Mouse (Mus musculus) ES-E14 (cell line): ENCODE results near the gene Ranbp9. TPM values are rescaled to one million over a fixed set of nuclear protein-coding genes. Genes with fewer than 3 reads are reported as not detected.

Experiments
- DNase-seq: peaks from one replicate; pipeline ENCODE4 v3.0.0-alpha.2; 2013; ENCODE audit warnings: low read depth, low spot score
- H3K27ac ChIP-seq: 2 replicates; pipeline ENCODE4 v1.5.1; 2012; ENCODE audit warnings: low read depth, mild to moderate bottlenecking, low read length, moderate library complexity, mixed read lengths; ENCODE audit not compliant: poor library complexity, insufficient read depth, severe bottlenecking
- H3K36me3 ChIP-seq: 2 replicates; pipeline ENCODE4 v1.6.1; 2012; ENCODE audit warnings: mild to moderate bottlenecking, low read length, moderate library complexity, mixed read lengths; ENCODE audit not compliant: control insufficient read depth, poor library complexity, insufficient read depth, severe bottlenecking
- H3K4me1 ChIP-seq, 2 experiments: fragments of 150-350 bp in 1 of 2; sonication (generic) in 1 of 2; 2 replicates each; pipeline ENCODE4 v1.6.1; 2012; ENCODE audit warnings: low read length in 2 of 2, mild to moderate bottlenecking in 1 of 2, mixed read lengths in 1 of 2; ENCODE audit not compliant: control insufficient read depth in 2 of 2, insufficient read depth in 2 of 2, poor library complexity in 1 of 2
- H3K4me3 ChIP-seq, 2 experiments: fragments of 150-350 bp in 1 of 2; sonication (generic) in 1 of 2; 2 replicates each; pipeline ENCODE4 v1.5.1; 2012; ENCODE audit warnings: low read length in 2 of 2, low read depth in 1 of 2, mild to moderate bottlenecking in 1 of 2, mixed read lengths in 1 of 2; ENCODE audit not compliant: insufficient read depth in 1 of 2, poor library complexity in 1 of 2, severe bottlenecking in 1 of 2
- H3K9ac ChIP-seq: 2 replicates; pipeline ENCODE4 v1.6.1; 2012; ENCODE audit warnings: low read depth, mild to moderate bottlenecking, low read length, mixed read lengths; ENCODE audit not compliant: poor library complexity, insufficient read depth, severe bottlenecking
- H3K9me3 ChIP-seq: fragments of 150-350 bp; sonication (generic); 2 replicates; pipeline ENCODE4 v1.6.1; 2012; ENCODE audit warnings: low read depth, mild to moderate bottlenecking, low read length; ENCODE audit not compliant: control insufficient read depth, insufficient read depth
- CHD2 ChIP-seq: IDR thresholded peaks from 2 replicates; pipeline ENCODE4 v1.6.1; 2014; ENCODE audit warnings: mild to moderate bottlenecking, low read depth, low read length, inconsistent platforms
- HCFC1 ChIP-seq: IDR thresholded peaks from 2 replicates; pipeline ENCODE4 v1.6.1; 2012; ENCODE audit warnings: low read length, inconsistent platforms, borderline replicate concordance; ENCODE audit not compliant: insufficient read depth
- MAFK ChIP-seq: IDR thresholded peaks from 2 replicates; pipeline ENCODE4 v1.6.1; 2014; ENCODE audit warnings: mild to moderate bottlenecking, low read depth, low read length, inconsistent platforms; ENCODE audit not compliant: insufficient read depth
- ZC3H11A ChIP-seq: IDR thresholded peaks from 2 replicates; pipeline ENCODE4 v1.6.1; 2012; ENCODE audit warnings: low read depth, mild to moderate bottlenecking, inconsistent platforms, low read length, borderline replicate concordance
- ZNF384 ChIP-seq: IDR thresholded peaks from 2 replicates; pipeline ENCODE4 v1.6.1; 2012; ENCODE audit warnings: low read depth, low read length, inconsistent platforms
- in situ Hi-C, 2 experiments: fragments of 600-800 bp; cut with MboI; formaldehyde crosslinking; loops; one replicate each; pipeline ENCODE4 v1.15.1; 2025; ENCODE audit warnings: low sequenced_read_pairs in 2 of 2, inconsistent platforms in 1 of 2; ENCODE audit not compliant: unreplicated experiment in 2 of 2
- total RNA-seq: library from RNA; depleted of rRNA; stranded (reverse); fragments of 300-350 nt; gene quantifications from 2 replicates; pipeline ENCODE4 v1.2.3, GENCODE M21; 2012; rRNA removed

The Ranbp9 gene
- total RNA-seq, 1 experiment = 27.8 TPM

- Histone ChIP-seq H3K9me3 (no peaks in the 10 kb centered on the region), H3K4me1 (no peaks in the 10 kb centered on the region), H3K36me3 (no peaks in the 10 kb centered on the region), H3K9ac (no peak overlapping the region), H3K4me3 (no peak overlapping the region), H3K27ac (no peak overlapping the region)
- DNase-seq = no peak
- in situ Hi-C loops = no loop called here
- TF ChIP-seq ZNF384 = no peak
- no peak for TF ChIP-seq CHD2
- no peak for TF ChIP-seq MAFK
- no peak for TF ChIP-seq ZC3H11A
- no peak for TF ChIP-seq HCFC1
Observed at GRCm38 (mm10) chr13:43354362-43354761, 126.7 kb downstream of the Ranbp9 start.

GRCm38 (mm10) chr13:43353356-43353755 is 127.7 kb downstream of the Ranbp9 start:
- H3K9ac ChIP-seq = no peak overlapping the region
- no peaks in the 10 kb centered on the region; a peak in 1 of 4 replicates for H3K4me1 ChIP-seq
- no peak overlapping the region for H3K27ac ChIP-seq
- no peaks in the 10 kb centered on the region for H3K9me3 ChIP-seq
- DNase-seq = no peak
- H3K36me3 ChIP-seq = no peaks in the 10 kb centered on the region
- no peak overlapping the region for H3K4me3 ChIP-seq
- in situ Hi-C loops = no loop called here
- TF ChIP-seq MAFK (no peak), CHD2 (no peak), ZNF384 (no peak), HCFC1 (no peak), ZC3H11A (no peak)

Other genes with a start within 250 kb of the Ranbp9 start
- gene Gfod1, start 177.1 kb downstream of the Ranbp9 start, total RNA-seq = 4.8 and 6.3 TPM in 2 replicates
- 8.5 and 8.6 TPM in 2 replicates for gene Sirt5, start 115.8 kb downstream of the Ranbp9 start, total RNA-seq
- gene Nol7, start 82.9 kb downstream of the Ranbp9 start, total RNA-seq = 72.8 and 122 TPM in 2 replicates
- gene Mcur1, start 78.9 kb upstream of the Ranbp9 start, total RNA-seq = 2.0 and 2.5 TPM in 2 replicates
- 0.05 and 0.22 TPM in 2 replicates for gene Rnf182, start 134.4 kb upstream of the Ranbp9 start, total RNA-seq